ENCODE assay signal across 16 mouse cellular contexts in genomic region chr14:48900201-48900600, GRCm38 (mm10).
"Had no signal": no experiment of that assay in that cellular context is flagged by ENCODE, and none has a peak within 500 bp of the region (broad histone marks: within the 10 kb centered on the region; RNA-seq: fewer than 3 reads in every experiment).

No protein-coding gene starts in this region.

- H3K27me3 ChIP-seq: neural tube, embryonic 13.5 days; neural tube, embryonic 15.5 days; stomach, embryonic 15.5 days had no signal

- DNase-seq: retina, postnatal 1 day; right cerebral cortex, adult 18-20 months; right cerebral cortex, postnatal 14 days; right cerebral cortex, postnatal 25 days; right cerebral cortex, postnatal 4 days; spleen, adult 18-20 months; thymus, adult 18-20 months; thymus, adult 2 months; thymus, postnatal 14 days; thymus, postnatal 25 days; thymus, postnatal 36 days; thymus, postnatal 4 days had no signal

- H3K9me3 ChIP-seq: neural tube, embryonic 15.5 days; stomach, embryonic 15.5 days had no signal

- H3K4me2 ChIP-seq: neural tube, embryonic 13.5 days; neural tube, embryonic 15.5 days; stomach, embryonic 15.5 days had no signal

- H3K27ac ChIP-seq: neural tube, embryonic 13.5 days; neural tube, embryonic 15.5 days; stomach, embryonic 15.5 days; stomach, postnatal 0 days had no signal

- H3K4me1 ChIP-seq: neural tube, embryonic 15.5 days; stomach, embryonic 15.5 days had no signal

- H3K4me3 ChIP-seq: neural tube, embryonic 13.5 days; neural tube, embryonic 15.5 days; stomach, embryonic 15.5 days had no signal

- H3K9ac ChIP-seq: neural tube, embryonic 13.5 days; neural tube, embryonic 15.5 days; stomach, embryonic 15.5 days had no signal

- H3K36me3 ChIP-seq: neural tube, embryonic 13.5 days; neural tube, embryonic 15.5 days; stomach, embryonic 15.5 days had no signal
